Mouse (Mus musculus) brain, embryonic 14.5 days (tissue): Measurements from ENCODE around the gene Exosc5. TPM values are rescaled to one million over a fixed set of nuclear protein-coding genes. Genes with fewer than 3 reads are reported as not detected.
A peak's percentile ranks its signal among the peaks of the same experiment; 100 is the strongest.

ENCODE experiments used
- DNase-seq: peaks from one replicate; pipeline ENCODE4 v3.0.0-alpha.2; 2011; ENCODE audit warnings: low read depth
- CTCF ChIP-seq: fragments of 200-500 bp; IDR thresholded peaks from 2 replicates; pipeline ENCODE4 v1.5.1; 2012; ENCODE audit warnings: inconsistent platforms, mild to moderate bottlenecking, moderate library complexity, borderline replicate concordance; ENCODE audit not compliant: insufficient read depth, insufficient read length; ENCODE audit errors: extremely low read depth
- POLR2A ChIP-seq: fragments of 200-500 bp; IDR thresholded peaks from 2 replicates; pipeline ENCODE4 v1.6.1; 2012; ENCODE audit warnings: mild to moderate bottlenecking, inconsistent platforms, borderline replicate concordance; ENCODE audit not compliant: poor library complexity, insufficient read depth, insufficient read length, severe bottlenecking; ENCODE audit errors: extremely low read depth
- polyA plus RNA-seq: library from polyadenylated mRNA; depleted of rRNA; stranded (reverse); fragments of >200 nt; gene quantifications from 2 replicates; pipeline ENCODE4 v1.2.3, GENCODE M21; 2012; rRNA removed

Gene Exosc5
- 35.8 and 58.1 TPM in 2 replicates for polyA plus RNA-seq

- TF ChIP-seq CTCF, result no peak
- TF ChIP-seq POLR2A, result peak; percentile 59; the same call in 1 of the 2 replicates
- DNase-seq, result peak; percentile 100
Measured at GRCm38 (mm10) chr7:25658657-25659472, at the start of gene Exosc5, which contains the start of gene Bckdha. Gene Exosc5 (plus strand): TSS chr7:25659164. Gene Bckdha (minus strand): TSS chr7:25658981.

DNA sequence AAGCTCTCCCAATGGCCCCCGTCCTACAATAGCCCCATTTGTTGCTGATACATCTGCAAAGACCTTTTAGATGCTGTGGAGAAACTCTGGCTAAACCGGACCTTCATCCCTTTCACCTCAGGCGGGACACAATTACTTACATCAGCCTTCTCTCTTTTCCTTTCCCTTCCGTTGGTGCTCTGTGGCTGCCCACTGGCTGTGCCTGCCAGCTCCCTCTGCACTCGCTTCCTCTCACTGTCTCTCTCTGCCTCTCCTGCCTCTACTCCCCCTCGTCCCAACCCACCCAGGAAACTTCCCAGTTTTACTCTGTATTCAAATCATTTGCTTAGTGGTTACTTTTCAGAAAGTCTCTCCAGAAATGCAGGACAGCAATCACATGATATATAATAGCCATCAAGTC lies 48.9 kb upstream of the Exosc5 start:
- TF ChIP-seq POLR2A (no peak), CTCF (no peak)
- no peak for DNase-seq

DNA sequence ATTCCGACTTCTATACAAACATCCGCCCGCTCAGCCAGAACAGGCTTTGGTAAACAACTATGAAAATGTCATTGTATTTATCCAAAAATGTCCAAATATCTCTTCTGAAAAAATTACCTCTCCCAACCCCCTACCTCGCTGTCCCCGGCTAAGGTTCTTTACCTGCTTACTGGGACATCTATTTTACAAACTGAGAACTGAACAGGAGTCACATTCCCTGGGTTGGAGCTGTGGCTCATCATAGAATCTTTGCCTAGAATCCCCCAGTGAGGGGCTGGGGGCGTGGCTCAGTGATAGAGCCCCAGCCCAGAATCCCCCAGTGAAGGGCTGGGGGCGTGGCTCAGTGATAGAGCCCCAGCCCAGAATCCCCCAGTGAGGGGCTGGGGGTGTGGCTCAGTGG lies 47.5 kb upstream of the Exosc5 start:
- DNase-seq, result no peak
- TF ChIP-seq POLR2A, result no peak
- no peak for TF ChIP-seq CTCF

GRCm38 (mm10) chr7:25614086-25614485 lies 44.9 kb upstream of the Exosc5 start:
- DNase-seq, result no peak
- TF ChIP-seq CTCF (no peak), POLR2A (no peak)

DNA sequence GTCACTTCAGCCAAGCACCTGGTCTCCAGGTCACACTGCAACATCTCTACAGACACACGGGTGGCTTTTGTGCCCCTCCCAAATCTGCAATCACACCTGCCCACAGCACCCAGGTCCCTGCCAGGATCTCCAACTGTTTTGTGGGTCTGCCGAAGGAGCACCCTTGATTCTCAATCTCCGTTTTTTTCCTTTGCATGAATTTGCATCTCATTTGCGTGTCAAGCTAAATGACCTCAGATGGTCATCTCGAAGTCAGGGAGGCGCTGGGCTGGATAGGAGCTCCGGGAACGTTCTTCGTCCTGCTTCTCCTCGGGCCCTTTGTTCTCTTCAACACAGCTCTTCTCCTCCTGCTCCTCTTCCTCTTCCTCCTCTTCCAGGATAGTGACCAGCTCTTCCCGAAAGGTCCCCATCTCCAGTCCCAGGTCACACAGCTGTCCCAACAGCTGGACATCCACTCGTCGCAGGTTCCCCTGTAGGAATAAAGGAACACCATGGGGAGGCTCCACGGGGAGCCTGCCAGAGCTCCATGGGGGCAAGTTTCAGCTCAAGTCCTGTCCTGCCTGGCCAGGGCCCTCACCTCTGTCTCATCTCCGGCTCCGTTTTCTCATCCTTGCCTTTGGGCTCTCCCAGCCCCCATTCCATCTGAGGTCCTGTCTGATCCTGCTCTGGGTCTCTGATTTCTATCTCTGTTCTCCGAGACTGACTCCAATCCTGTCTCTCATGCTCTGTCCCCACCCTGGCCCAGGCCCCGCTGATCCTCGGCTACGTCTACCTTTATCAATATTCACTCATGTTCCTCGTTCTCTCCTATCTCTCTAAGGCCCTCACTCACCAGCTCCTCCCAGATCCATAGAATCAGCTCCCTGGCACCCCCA lies 43.9 kb upstream of the Exosc5 start:
- TF ChIP-seq CTCF (no peak), POLR2A (no peak)
- no peak for DNase-seq

- DNase-seq, result no peak
- TF ChIP-seq CTCF (no peak), POLR2A (no peak)
Measured at GRCm38 (mm10) chr7:25615706-25616011, 43.3 kb upstream of the Exosc5 start, which contains the start of gene Erich4. Gene Erich4 (minus strand): TSS chr7:25615892.

DNA sequence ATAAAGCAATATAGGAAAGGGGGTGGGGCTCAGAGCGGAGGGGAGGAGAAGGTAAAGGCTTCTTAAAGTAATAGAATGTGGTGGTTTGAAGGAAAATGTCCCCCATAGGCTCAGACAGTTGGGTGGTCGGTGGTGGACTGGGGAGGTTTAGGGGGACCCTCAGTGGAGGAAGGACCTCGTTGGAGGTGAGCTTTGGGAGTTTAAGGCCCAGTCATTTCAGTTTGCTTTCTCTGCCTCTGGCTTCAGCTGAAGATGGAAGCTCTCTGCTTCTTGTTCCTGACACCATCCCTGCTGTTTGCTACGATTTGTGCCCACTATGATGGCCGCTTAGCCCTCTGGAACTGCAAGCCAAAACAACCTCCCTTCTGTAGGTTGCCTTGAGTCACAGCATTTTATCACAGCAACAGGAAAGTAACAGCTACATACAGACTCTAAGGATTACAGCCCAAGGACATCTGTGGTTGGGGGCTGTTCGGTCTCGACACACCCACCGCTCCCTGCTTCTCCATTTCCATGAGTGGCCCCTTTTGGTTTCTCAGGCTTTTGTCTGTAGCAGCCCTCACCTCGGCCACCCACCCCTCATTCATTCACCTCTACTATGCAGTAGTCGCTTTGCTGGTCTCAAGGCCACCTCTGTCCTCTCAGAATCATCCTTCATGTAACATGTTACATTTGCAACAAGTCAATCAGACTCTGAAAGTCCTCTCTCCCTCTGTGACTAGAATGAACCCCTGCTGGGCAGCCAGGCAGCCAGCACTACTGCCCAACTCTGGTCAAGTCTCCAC lies 41.4 kb upstream of the Exosc5 start:
- DNase-seq, result no peak
- TF ChIP-seq POLR2A (no peak), CTCF (no peak)

GRCm38 (mm10) chr7:25618865-25619721 lies 39.9 kb upstream of the Exosc5 start, which contains the start of gene Dmac2:
Gene Dmac2 (plus strand): TSS chr7:25619414.
- TF ChIP-seq CTCF (no peak), POLR2A (0 out of 2 replicates have a peak, but pooled peaks have one; percentile 13)
- peak; percentile 97 for DNase-seq

DNA sequence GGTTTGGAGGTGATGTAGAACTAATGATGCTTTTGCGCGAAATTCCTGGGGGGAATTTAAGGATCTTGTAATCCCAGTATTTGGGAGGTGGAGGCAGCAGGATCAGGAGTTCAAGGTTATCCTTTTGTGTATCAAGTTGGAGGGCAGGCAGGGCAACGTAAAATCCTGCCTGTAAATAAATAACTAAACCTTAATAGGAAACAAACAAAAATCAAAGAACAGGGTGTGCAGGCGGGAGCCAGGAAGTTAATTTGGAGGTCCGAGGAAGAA lies 39.3 kb upstream of the Exosc5 start:
- no peak for DNase-seq
- no peak for TF ChIP-seq CTCF
- TF ChIP-seq POLR2A, result no peak

DNA sequence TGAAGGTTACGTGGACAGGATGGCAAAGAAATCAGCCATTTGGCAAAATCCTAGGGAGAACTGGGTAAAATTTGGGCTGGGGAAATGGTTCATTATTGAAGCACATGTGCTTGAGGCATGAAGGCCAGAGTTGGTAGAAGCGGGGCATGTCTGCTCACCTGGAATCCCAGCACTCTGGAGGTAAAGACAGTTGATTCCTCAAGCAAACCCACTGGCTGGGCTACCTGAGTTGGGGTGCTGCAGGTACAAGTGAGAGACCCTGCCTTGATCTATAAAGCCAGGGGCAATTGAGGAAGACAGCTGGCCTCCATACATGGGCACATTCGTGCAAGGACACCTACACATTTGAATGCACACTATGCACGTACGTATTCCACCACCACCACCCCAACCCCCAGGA lies 38.9 kb upstream of the Exosc5 start:
- no peak for DNase-seq

More for the DNA sequence above, 38.9 kb upstream of the Exosc5 start:
- TF ChIP-seq POLR2A, result no peak
- TF ChIP-seq CTCF, result no peak
